Mouse (Mus musculus) liver, adult 2 months (tissue): ENCODE measurements around the gene Rpgrip1l.

Source experiments
- CTCF ChIP-seq: fragments of 200-500 bp; IDR thresholded peaks from 2 replicates; pipeline ENCODE4 v1.5.1; 2011; ENCODE audit warnings: low read depth, low read length, control low read depth
- POLR2A ChIP-seq: fragments of 200-500 bp; IDR thresholded peaks from 2 replicates; pipeline ENCODE4 v1.6.1; 2011; ENCODE audit warnings: low read length, control low read depth; ENCODE audit not compliant: insufficient read depth; ENCODE audit errors: extremely low read depth

DNA sequence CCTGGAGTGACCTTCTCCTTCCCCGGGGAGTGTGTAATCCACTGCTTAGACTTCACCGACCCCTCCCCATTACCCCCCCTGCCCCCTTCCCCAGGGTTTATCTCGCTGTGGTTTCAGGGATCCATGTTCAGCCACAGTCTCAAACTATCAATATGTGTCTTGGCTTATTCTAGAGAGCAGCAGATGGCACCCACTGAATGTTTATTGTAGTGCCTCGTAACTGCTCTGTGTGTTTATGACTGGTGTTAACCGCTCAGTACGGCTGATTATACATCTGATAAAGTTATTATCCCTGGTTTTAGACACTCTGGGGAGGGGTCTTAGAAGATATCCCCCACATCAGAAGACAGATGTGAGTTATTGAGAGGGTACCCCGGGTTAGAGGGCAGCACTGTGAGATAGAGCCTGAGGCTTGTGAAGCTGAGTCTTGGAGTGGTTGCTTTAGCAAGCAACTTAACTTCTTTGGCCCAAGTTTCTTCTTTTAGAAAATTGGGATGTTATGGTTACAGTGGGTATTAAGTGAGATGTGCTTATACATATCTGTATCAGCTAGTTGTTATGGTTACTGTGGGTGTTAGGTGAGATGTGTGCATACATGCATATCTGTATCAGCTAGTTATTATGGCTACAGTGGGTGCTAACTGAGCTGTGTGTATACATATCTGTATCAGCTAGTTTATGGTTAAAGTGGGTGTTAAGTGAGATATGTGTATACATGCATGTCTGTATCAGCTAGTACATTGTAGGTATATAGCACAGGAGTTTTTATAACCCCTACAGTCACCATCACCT is 6.1 kb upstream of the Rpgrip1l start:
- no peak for TF ChIP-seq CTCF
- no peak for TF ChIP-seq POLR2A
